Mouse (Mus musculus) testis, adult 2 months (tissue): ENCODE measurements at regions not wholly inside any gene's neighbourhood (a gene's known extent, or its start where the extent isn't known, plus 50 kb on each side); places are given as distances from the start of the nearest gene placed in this dataset.

Source experiments
- CTCF ChIP-seq: fragments of 200-500 bp; IDR thresholded peaks from 2 replicates; pipeline ENCODE4 v1.5.1; 2012; ENCODE audit warnings: low read depth, mild to moderate bottlenecking, inconsistent platforms, low read length, moderate library complexity; ENCODE audit not compliant: control insufficient read depth, insufficient read depth, insufficient replicate concordance
- POLR2A ChIP-seq: fragments of 200-500 bp; IDR thresholded peaks from 2 replicates; pipeline ENCODE4 v1.6.1; 2012; ENCODE audit warnings: low read depth, mild to moderate bottlenecking, inconsistent platforms, low read length, moderate library complexity; ENCODE audit not compliant: control insufficient read depth

- no peak for TF ChIP-seq POLR2A
- TF ChIP-seq CTCF, result no peak
These were observed 194.3 kb upstream of the Mpped2 start for GRCm38 (mm10) chr2:106498735-106499134.
